Mouse (Mus musculus) spleen, postnatal 0 days (tissue): Measurements from ENCODE around the gene Cdon. TPM values are rescaled to one million over a fixed set of nuclear protein-coding genes. Genes with fewer than 3 reads are reported as not detected.

ENCODE experiments used
- polyA plus RNA-seq: library from polyadenylated mRNA; unstranded; fragments of >200 nt; fragmentation: Nextera tagmentation; extraction: Ambion mirVana; gene quantifications from 2 replicates; pipeline ENCODE4 v1.2.1, GENCODE M21; 2015

Gene Cdon
- polyA plus RNA-seq = 1.4 and 2.6 TPM in 2 replicates

DNA sequence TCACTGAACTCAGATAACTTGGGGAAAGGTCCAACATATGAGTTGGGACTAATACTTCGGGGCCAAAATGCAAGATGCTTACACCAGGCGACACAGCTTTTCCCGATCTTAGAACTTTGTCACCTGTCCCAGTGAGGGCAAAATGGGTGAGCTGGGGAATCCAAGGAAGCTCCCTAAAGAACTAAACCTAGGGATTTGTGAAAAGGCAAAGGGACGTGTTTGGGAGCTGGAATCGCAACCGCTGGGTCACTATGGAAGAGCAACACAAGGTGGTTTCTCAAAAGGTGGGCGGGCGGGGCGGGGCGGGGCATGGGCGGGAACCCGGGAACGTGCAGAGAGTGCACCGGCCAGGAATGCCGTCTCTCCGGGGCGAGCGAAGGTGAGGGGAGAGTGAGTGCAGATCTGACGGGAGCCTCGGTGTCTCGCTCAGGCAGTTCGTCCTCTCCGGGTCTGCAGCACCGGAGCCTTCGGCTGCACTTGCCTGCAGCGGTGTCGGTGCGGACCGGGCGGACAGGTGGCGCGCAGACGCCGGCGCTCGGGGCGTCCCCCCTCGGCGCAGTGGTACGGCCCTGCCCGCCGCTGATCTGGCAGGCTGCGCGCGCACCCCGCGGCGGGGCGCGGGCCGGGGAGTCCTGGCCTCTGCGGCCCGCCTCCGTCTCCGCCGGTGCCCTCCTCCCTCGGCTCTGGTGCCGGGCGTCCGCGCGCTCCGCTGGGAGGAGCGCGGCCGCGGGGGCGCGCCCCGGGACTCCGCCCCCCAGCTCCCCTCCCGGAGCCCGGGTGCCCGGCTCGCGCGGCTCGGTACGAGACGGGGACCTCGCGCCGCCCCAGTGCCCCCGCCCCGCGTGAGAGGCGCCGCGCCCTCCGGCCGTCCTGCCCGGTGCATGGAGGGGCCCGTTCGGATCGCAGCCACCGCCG lies at the start of gene Cdon:
TSS of gene Cdon (plus strand) at position 324 of the 915 bp plus-strand sequence.

GRCm38 (mm10) chr9:35518169-35518568 lies 97.2 kb downstream of the Cdon start, which contains the start of gene Gm1113:
Gene Gm1113, minus strand, starts transcription at chr9:35518269.

Other genes with a start within 250 kb of the Cdon start
- 40.4 and 43.6 TPM in 2 replicates for gene Dcps, start 245.1 kb upstream of the Cdon start, polyA plus RNA-seq
- gene Srpr, start 221.0 kb upstream of the Cdon start, polyA plus RNA-seq = 71.5 and 72.8 TPM in 2 replicates
- gene Tirap, start 220.8 kb upstream of the Cdon start, polyA plus RNA-seq = 6.0 and 7.4 TPM in 2 replicates
- gene Foxred1, start 210.1 kb upstream of the Cdon start, polyA plus RNA-seq = 22.6 and 24.3 TPM in 2 replicates
- 12.9 and 15.2 TPM in 2 replicates for gene Fam118b, start 153.3 kb upstream of the Cdon start, polyA plus RNA-seq
- 16.6 and 17.7 TPM in 2 replicates for gene Rpusd4, start 153.3 kb upstream of the Cdon start, polyA plus RNA-seq
- not detected in 2 replicates for gene Gm1113, start 97.1 kb downstream of the Cdon start, polyA plus RNA-seq
- gene Ddx25, start 137.4 kb downstream of the Cdon start, polyA plus RNA-seq = 0.11 and 0.13 TPM in 2 replicates
- gene Pus3, start 137.5 kb downstream of the Cdon start, polyA plus RNA-seq = 8.9 and 9.5 TPM in 2 replicates
- 0.23 and 0.51 TPM in 2 replicates for gene Pate2, start 149.2 kb downstream of the Cdon start, polyA plus RNA-seq
- gene Hyls1, start 149.3 kb downstream of the Cdon start, polyA plus RNA-seq = 9.1 and 9.9 TPM in 2 replicates
- not detected in 2 replicates for gene Pate4, start 190.8 kb downstream of the Cdon start, polyA plus RNA-seq
- gene Pate3, start 227.1 kb downstream of the Cdon start, polyA plus RNA-seq = not detected in 2 replicates